Mouse (Mus musculus) testis, adult 2 months (tissue): ENCODE measurements around the gene Cacna1c. TPM values are rescaled to one million over a fixed set of nuclear protein-coding genes. Genes with fewer than 3 reads are reported as not detected.

Source experiments
- H3K27ac ChIP-seq: fragments of 200-500 bp; 2 replicates; pipeline ENCODE4 v1.5.1; 2012; ENCODE audit warnings: low read depth, low read length; ENCODE audit not compliant: control insufficient read depth, insufficient read depth
- H3K27me3 ChIP-seq: fragments of 200-500 bp; 2 replicates; pipeline ENCODE4 v1.6.1; 2012; ENCODE audit warnings: mild to moderate bottlenecking, low read length, moderate library complexity; ENCODE audit not compliant: control insufficient read depth, insufficient read depth
- H3K36me3 ChIP-seq: fragments of 200-500 bp; 2 replicates; pipeline ENCODE4 v1.6.1; 2012; ENCODE audit warnings: mild to moderate bottlenecking, low read length; ENCODE audit not compliant: control insufficient read depth, insufficient read depth
- H3K4me1 ChIP-seq: fragments of 200-500 bp; 2 replicates; pipeline ENCODE4 v1.6.1; 2012; ENCODE audit warnings: low read length; ENCODE audit not compliant: control insufficient read depth, insufficient read depth
- H3K4me3 ChIP-seq: fragments of 200-500 bp; 2 replicates; pipeline ENCODE4 v1.5.1; 2012; ENCODE audit warnings: low read depth, mild to moderate bottlenecking, low read length, moderate library complexity, mixed read lengths; ENCODE audit not compliant: control insufficient read depth
- CTCF ChIP-seq: fragments of 200-500 bp; IDR thresholded peaks from 2 replicates; pipeline ENCODE4 v1.5.1; 2012; ENCODE audit warnings: low read depth, mild to moderate bottlenecking, inconsistent platforms, low read length, moderate library complexity; ENCODE audit not compliant: control insufficient read depth, insufficient read depth, insufficient replicate concordance
- POLR2A ChIP-seq: fragments of 200-500 bp; IDR thresholded peaks from 2 replicates; pipeline ENCODE4 v1.6.1; 2012; ENCODE audit warnings: low read depth, mild to moderate bottlenecking, inconsistent platforms, low read length, moderate library complexity; ENCODE audit not compliant: control insufficient read depth
- polyA plus RNA-seq: library from polyadenylated mRNA; depleted of rRNA; stranded (reverse); fragments of >200 nt; gene quantifications from 2 replicates; pipeline ENCODE4 v1.2.3, GENCODE M21; 2012

Gene Cacna1c
- polyA plus RNA-seq, 1 experiment, result 1.8 TPM

- H3K36me3 ChIP-seq, result no peaks in the 10 kb centered on the region
- H3K4me1 ChIP-seq, result no peaks in the 10 kb centered on the region
- no peak overlapping the region for H3K4me3 ChIP-seq
- no peaks in the 10 kb centered on the region for H3K27me3 ChIP-seq
- TF ChIP-seq POLR2A (no peak), CTCF (no peak)
- H3K27ac ChIP-seq, result no peak overlapping the region
Observed at GRCm38 (mm10) chr6:118753787-118754186, 442.4 kb downstream of the Cacna1c start.

DNA sequence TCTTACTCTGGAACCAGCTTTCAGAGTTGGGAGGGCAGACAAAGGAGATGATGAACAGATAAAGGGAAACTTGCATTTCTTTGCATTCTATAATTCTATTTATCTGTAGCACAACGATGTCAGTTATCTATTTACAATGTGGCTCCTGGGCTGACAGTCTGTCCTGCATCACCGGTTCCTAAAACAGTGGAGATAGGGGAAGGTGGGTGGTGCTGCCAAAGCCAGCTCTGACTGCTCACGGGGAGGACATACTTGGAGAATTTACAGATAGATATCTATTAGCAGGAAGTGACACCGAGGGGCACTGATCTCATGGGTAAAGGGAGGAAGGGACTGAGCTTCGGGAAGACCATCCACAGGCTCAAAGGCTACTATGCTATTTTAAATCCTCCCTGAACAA, 443.2 kb downstream of the Cacna1c start:
- H3K27ac ChIP-seq, result no peak overlapping the region
- TF ChIP-seq POLR2A (no peak), CTCF (no peak)
- no peaks in the 10 kb centered on the region for H3K4me1 ChIP-seq
- no peaks in the 10 kb centered on the region for H3K36me3 ChIP-seq
- no peak overlapping the region for H3K4me3 ChIP-seq
- no peaks in the 10 kb centered on the region for H3K27me3 ChIP-seq

GRCm38 (mm10) chr6:118749285-118749684, 446.9 kb downstream of the Cacna1c start:
- Histone ChIP-seq H3K27me3 (no peaks in the 10 kb centered on the region), H3K27ac (no peak overlapping the region), H3K36me3 (no peaks in the 10 kb centered on the region), H3K4me3 (no peak overlapping the region), H3K4me1 (no peaks in the 10 kb centered on the region)
- TF ChIP-seq CTCF, result no peak
- no peak for TF ChIP-seq POLR2A

DNA sequence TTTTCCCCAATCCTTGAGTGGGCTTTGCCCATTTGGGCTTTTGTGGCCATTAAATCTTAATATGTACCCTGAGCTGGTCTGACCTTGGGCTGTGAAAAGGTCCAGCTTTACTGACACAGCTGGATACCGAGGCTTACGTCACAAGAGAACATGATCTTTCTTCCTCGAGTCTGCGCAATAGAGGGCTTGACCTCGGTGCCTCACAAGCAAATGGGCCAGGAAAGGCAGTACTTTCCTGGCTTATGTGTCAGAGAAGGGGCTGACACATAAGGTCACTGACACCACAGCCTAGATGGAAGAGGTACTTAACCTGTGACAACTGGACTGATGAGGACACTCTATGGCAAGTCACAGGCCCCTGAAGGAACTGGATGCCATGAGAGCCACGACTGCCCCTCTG, 453.5 kb downstream of the Cacna1c start:
- Histone ChIP-seq H3K4me1 (no peaks in the 10 kb centered on the region), H3K4me3 (no peak overlapping the region), H3K27ac (no peak overlapping the region), H3K27me3 (no peaks in the 10 kb centered on the region), H3K36me3 (no peaks in the 10 kb centered on the region)
- TF ChIP-seq POLR2A (no peak), CTCF (no peak)

DNA sequence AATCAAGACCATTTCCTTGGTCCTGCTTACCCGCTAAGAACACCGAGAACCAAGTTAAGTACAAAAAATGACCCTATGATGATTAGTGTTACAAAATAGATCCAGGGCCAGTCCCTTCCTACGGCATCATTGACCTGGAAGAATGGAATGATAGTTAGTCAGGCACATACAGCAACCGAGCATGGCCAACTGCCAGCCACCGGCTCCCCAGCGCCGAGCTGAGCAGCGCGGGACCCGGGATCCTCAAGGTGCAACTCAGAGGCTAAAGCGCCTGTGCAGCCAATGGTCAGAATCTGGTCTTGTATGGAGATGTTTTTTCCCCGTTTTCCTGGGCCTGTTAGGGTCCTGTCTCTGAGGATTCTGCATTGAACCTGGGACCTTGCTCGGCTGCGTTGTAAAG, 454.4 kb downstream of the Cacna1c start:
- Histone ChIP-seq H3K27ac (no peak overlapping the region), H3K4me3 (no peak overlapping the region), H3K4me1 (no peaks in the 10 kb centered on the region), H3K36me3 (no peaks in the 10 kb centered on the region), H3K27me3 (no peaks in the 10 kb centered on the region)
- TF ChIP-seq POLR2A, result no peak
- no peak for TF ChIP-seq CTCF

DNA sequence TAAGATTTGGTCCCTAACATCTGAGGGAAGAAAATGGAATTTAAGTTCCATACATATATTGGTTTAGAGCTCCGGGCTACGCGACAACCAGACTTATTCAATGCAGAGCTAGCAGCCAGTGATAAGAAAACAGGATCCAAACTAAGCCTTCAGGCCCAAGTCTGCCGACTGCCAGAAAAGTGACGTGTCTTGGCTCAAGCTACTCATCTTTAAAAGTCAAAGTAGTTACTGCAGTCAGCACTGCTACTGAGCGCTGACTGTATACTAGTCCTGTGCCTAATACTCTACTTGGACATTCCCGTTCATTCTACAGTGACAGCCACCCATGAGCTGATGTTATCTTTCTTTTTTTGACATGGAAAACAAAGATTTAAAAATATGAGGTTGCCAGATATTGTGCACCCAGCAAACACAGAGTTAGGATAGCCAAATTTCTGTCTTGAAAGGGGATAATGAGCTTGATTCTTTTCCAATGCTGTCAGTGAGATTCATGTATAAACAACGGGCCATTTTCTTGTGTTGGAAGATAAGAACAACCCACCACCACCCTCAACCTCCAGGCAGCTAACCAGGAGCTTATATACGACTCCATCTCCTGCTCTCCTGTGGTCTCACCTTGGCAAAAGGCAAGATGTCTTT, 456.1 kb downstream of the Cacna1c start:
- no peak overlapping the region for H3K4me3 ChIP-seq
- TF ChIP-seq POLR2A (no peak), CTCF (no peak)
- H3K27me3 ChIP-seq, result no peaks in the 10 kb centered on the region
- no peaks in the 10 kb centered on the region for H3K36me3 ChIP-seq
- no peak overlapping the region for H3K27ac ChIP-seq
- H3K4me1 ChIP-seq, result no peaks in the 10 kb centered on the region

DNA sequence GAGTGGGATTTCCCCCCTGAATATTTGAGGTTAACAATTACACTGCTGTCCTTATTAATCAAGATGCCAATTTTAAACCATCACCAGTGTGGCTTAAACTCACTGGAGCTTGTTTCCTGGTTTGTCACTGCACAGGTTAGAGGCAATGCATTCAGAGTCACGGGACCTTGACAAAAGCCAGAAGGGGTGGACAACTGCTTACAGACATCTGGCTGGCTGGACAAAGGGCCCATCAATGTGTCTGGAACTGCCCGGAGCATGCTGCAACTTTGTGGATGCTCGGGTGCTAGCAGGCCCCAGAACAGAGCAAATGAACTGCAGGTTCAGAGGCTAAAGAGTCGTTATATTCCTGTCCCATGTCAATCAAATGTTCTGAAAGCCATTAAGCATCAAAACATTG, 456.9 kb downstream of the Cacna1c start:
- H3K36me3 ChIP-seq, result no peaks in the 10 kb centered on the region
- no peak for TF ChIP-seq POLR2A
- no peak for TF ChIP-seq CTCF
- H3K4me3 ChIP-seq, result no peak overlapping the region
- no peaks in the 10 kb centered on the region for H3K27me3 ChIP-seq
- H3K4me1 ChIP-seq, result no peaks in the 10 kb centered on the region
- H3K27ac ChIP-seq, result no peak overlapping the region

DNA sequence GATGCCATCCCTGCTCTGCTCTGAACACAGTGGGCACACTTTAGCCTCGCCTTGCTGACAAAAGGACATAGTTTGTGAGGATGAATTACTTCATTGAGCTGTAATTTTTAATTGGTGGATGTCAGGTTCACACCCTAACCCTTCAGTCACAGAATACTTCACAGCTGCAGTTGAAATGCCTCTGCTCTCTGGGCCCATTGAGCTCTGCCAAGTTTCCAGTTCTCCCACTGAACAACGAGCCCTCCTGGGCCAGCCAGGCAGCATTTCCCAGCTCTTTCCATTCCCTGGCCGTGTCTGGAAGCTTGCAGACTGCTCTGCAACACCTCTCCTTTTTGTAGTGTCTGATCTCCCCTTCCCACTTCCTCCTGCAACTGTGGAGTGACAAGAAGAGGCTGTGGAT, 457.6 kb downstream of the Cacna1c start:
- TF ChIP-seq POLR2A, result no peak
- no peak for TF ChIP-seq CTCF
- H3K27ac ChIP-seq, result no peak overlapping the region
- no peaks in the 10 kb centered on the region for H3K4me1 ChIP-seq
- no peak overlapping the region for H3K4me3 ChIP-seq
- H3K27me3 ChIP-seq, result no peaks in the 10 kb centered on the region
- no peaks in the 10 kb centered on the region for H3K36me3 ChIP-seq
